Mouse (Mus musculus) layer of hippocampus, adult 9-11 months (tissue): ENCODE results near the gene Olfr538.
"Not testable (repeated sequence)": the region's sequence is repeated elsewhere in the genome, so short reads cannot be mapped to it uniquely, and the experiment has no call there.

ENCODE experiments used
- DNase-seq: peaks from one replicate; pipeline ENCODE4 v3.0.0; 2022

The Olfr538 gene

GRCm38 (mm10) chr7:140567586-140567985 is at the start of gene Olfr538:
TSS of gene Olfr538 (plus strand) at chr7:140567886.
- DNase-seq, result no peak

GRCm38 (mm10) chr7:140539746-140540145 is 27.9 kb upstream of the Olfr538 start:
- DNase-seq, result no peak

- DNase-seq, result not testable (repeated sequence)
Observed at GRCm38 (mm10) chr7:140600969-140601368, 33.3 kb downstream of the Olfr538 start, which contains the start of gene Olfr46. TSS of gene Olfr46 (plus strand) at chr7:140601269.
